Mouse (Mus musculus): Measurements from ENCODE around the gene Gm49320. TPM values are rescaled to one million over a fixed set of nuclear protein-coding genes. Genes with fewer than 3 reads are reported as not detected.

Gene Gm49320
- total RNA-seq, 1 experiment: not detected

DNA sequence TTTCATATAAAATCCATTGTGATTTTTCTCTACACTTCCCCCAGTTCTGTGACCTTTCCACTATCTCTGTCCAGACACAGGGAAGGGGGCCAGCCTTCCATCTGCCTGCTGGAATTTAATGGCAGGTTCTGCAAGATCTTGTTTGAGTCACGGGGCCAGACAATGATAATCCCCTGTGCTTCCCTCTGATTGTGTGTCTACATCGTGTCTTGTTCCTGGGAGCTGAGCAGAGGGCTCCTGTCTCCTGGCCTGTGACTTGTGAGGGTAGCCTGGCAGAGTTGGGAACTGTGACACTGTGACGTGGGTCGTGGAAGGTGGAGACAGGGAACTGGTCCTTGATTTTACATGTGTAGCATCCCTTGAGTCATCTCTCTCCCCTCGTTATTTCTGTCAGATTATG is 8.9 kb upstream of the Gm49320 start:
- Histone ChIP-seq H3K9ac (ENCODE audit: insufficient read depth, low read depth, low read length, poor library complexity, severe bottlenecking) (no peak overlapping the region), H3K4me1 (ENCODE audit: control insufficient read depth in 2 of 2, insufficient read depth in 2 of 2, low read length in 2 of 2, poor library complexity in 1 of 2) (peaks cover 0 to 9% of the 10 kb centered on the region in 2 experiments; a peak in 1 of 4 replicates), H3K9me3 (ENCODE audit: control insufficient read depth, insufficient read depth, low read depth, low read length) (no peaks in the 10 kb centered on the region), H3K36me3 (ENCODE audit: control insufficient read depth, insufficient read depth, low read length, poor library complexity, severe bottlenecking) (no peaks in the 10 kb centered on the region), H3K4me3 (ENCODE audit: insufficient read depth in 1 of 2, low read depth in 1 of 2, low read length in 2 of 2, poor library complexity in 1 of 2, severe bottlenecking in 1 of 2) (no peak overlapping the region), H3K27ac (ENCODE audit: insufficient read depth, low read depth, low read length, poor library complexity, severe bottlenecking) (no peak overlapping the region)
- DNase-seq (ENCODE audit: low read depth, low spot score): no peak
- TF ChIP-seq ZNF384 (IDR thresholded peaks at IDR 0.05; ENCODE audit: low read depth, low read length): no peak
- no peak for TF ChIP-seq HCFC1 (IDR thresholded peaks at IDR 0.05; ENCODE audit: borderline replicate concordance, insufficient read depth, low read length)
- no peak for TF ChIP-seq ZC3H11A (IDR thresholded peaks at IDR 0.05; ENCODE audit: borderline replicate concordance, low read depth, low read length)
- in situ Hi-C loops (cut with MboI; ENCODE audit: low sequenced_read_pairs in 2 of 2, unreplicated experiment in 2 of 2): no loop called here

DNA sequence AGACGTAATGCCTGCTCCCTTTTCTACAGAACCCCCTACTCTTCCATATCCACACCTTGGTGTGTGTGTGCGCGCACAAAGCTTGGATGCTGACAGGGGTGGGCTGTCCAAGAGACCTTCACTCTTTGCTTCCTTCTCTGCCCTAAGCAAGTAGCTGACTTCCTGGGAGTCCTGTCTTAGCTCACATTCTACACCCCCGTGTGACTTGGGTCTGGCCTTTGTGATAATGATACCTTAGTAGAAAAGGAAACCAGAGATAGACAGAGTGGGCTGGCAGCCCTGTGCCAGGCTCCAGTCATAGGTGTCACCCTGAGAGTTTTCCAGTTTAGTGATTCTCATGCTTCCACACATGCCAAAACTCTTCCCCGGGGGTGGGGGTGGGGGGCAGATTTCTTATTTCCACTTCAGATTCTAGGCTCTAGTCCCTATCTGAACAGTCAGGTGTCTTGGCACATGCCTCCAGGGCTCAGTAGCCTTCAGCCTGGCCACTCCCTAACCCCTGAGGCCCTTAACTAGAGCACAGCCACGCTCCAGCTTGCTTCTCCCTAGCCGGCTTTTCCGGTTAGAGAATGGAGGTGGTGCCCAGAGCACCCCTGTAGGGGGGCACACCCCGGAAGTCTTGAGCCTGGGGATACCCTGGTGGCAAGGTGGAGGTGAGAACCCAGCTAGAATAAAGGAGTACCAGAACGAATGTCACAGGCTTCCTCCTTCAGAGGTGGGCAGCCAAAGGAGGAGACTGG is 7.9 kb upstream of the Gm49320 start:
- TF ChIP-seq ZC3H11A (IDR thresholded peaks at IDR 0.05; ENCODE audit: borderline replicate concordance, low read depth, low read length): no peak
- no peak for TF ChIP-seq CHD2 (IDR thresholded peaks at IDR 0.05; ENCODE audit: low read depth, low read length)
- no peak for TF ChIP-seq ZNF384 (IDR thresholded peaks at IDR 0.05; ENCODE audit: low read depth, low read length)
- no peak for TF ChIP-seq HCFC1 (IDR thresholded peaks at IDR 0.05; ENCODE audit: borderline replicate concordance, insufficient read depth, low read length)
- TF ChIP-seq MAFK (IDR thresholded peaks at IDR 0.05; ENCODE audit: insufficient read depth, low read depth, low read length): no peak
- H3K36me3 ChIP-seq (ENCODE audit: control insufficient read depth, insufficient read depth, low read length, poor library complexity, severe bottlenecking): no peaks in the 10 kb centered on the region
- H3K4me3 ChIP-seq (ENCODE audit: insufficient read depth in 1 of 2, low read depth in 1 of 2, low read length in 2 of 2, poor library complexity in 1 of 2, severe bottlenecking in 1 of 2): no peak overlapping the region
- no peak for DNase-seq (ENCODE audit: low read depth, low spot score)
- H3K4me1 ChIP-seq (ENCODE audit: control insufficient read depth in 2 of 2, insufficient read depth in 2 of 2, low read length in 2 of 2, poor library complexity in 1 of 2): peaks cover 0 to 9% of the 10 kb centered on the region in 2 experiments; a peak in 1 of 4 replicates
- H3K9me3 ChIP-seq (ENCODE audit: control insufficient read depth, insufficient read depth, low read depth, low read length): no peaks in the 10 kb centered on the region
- in situ Hi-C loops (cut with MboI; ENCODE audit: low sequenced_read_pairs in 2 of 2, unreplicated experiment in 2 of 2): no loop called here
- H3K9ac ChIP-seq (ENCODE audit: insufficient read depth, low read depth, low read length, poor library complexity, severe bottlenecking): no peak overlapping the region
- no peak overlapping the region for H3K27ac ChIP-seq (ENCODE audit: insufficient read depth, low read depth, low read length, poor library complexity, severe bottlenecking)

DNA sequence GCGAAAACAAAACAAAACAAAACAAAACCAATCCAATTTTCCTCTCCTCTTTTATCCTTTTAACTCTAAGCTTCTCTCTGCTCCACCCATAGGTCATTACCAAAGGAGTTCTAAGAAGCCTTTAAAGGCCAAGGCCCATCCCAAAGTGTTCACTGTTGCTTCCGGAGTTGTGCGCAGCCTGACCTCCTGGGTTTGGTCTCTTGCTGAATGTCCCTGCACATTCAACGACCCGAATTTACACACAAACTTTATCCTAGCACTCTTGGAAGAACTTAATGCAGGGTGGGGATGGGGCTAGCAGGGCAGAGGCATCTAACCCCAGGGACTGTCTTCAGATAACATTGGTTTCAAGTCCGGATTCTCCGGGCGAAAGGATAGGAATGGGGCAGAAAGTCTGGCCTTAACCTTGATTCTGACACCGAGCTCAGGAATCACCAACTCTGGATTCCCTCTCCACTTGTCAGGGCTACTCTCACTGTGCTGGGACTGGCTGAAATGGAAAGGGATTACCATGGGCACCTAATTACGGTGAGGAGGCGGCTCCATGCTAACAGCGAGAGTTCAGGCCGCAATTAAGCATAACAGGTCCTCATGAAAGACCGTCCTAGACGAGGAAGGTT is 741 bp upstream of the Gm49320 start:
- TF ChIP-seq HCFC1 (IDR thresholded peaks at IDR 0.05; ENCODE audit: borderline replicate concordance, insufficient read depth, low read length): no peak
- TF ChIP-seq CHD2 (IDR thresholded peaks at IDR 0.05; ENCODE audit: low read depth, low read length): no peak

DNA sequence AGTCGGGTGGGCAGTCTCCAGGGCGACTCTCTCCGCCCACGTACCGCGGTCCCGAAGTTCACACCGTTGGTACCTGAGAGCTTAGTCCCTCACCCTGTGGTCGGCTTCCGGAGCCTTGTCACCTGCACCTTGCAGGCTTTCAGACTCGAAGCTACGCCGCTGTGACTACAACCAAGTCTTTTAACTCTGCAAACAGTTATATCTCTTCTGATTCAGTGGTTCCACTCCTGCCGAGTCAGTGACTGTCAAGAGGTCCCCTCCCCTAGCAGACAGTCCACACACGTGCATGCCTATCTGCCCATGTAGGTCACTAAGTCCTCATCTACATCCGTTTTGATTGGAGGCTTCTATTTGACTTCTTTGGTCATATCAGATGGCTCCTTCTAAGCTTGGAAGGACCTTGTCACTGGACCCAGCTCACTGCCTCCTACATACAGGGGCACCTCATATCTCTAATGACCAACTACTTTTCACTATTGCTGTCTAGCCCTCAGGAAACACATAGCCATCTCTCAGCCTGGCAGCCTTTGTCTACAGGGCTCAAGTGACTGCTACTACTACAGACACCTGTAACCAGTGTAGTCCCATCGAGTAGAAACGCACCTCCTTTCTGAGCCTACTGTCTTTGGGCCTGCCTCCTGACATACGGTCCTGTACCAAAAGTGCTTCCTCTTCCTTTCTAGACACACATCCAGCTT is 677 bp downstream of the Gm49320 start:
- Histone ChIP-seq H3K9me3 (ENCODE audit: control insufficient read depth, insufficient read depth, low read depth, low read length) (no peaks in the 10 kb centered on the region), H3K27ac (ENCODE audit: insufficient read depth, low read depth, low read length, poor library complexity, severe bottlenecking) (no peak overlapping the region), H3K4me3 (ENCODE audit: insufficient read depth in 1 of 2, low read depth in 1 of 2, low read length in 2 of 2, poor library complexity in 1 of 2, severe bottlenecking in 1 of 2) (peak overlapping the region; percentile 60 to 81), H3K4me1 (ENCODE audit: control insufficient read depth in 2 of 2, insufficient read depth in 2 of 2, low read length in 2 of 2, poor library complexity in 1 of 2) (peaks cover 0 to 2% of the 10 kb centered on the region in 2 experiments; a peak in 2 of 4 replicates), H3K36me3 (ENCODE audit: control insufficient read depth, insufficient read depth, low read length, poor library complexity, severe bottlenecking) (peaks cover 14% of the 10 kb centered on the region), H3K9ac (ENCODE audit: insufficient read depth, low read depth, low read length, poor library complexity, severe bottlenecking) (peak overlapping the region; percentile 92)
- TF ChIP-seq MAFK (IDR thresholded peaks at IDR 0.05; ENCODE audit: insufficient read depth, low read depth, low read length) (no peak), ZNF384 (IDR thresholded peaks at IDR 0.05; ENCODE audit: low read depth, low read length) (no peak)
- DNase-seq (ENCODE audit: low read depth, low spot score): no peak
- in situ Hi-C loops (cut with MboI; ENCODE audit: low sequenced_read_pairs in 2 of 2, unreplicated experiment in 2 of 2): no loop called here

More for the DNA sequence above, 741 bp upstream of the Gm49320 start:
- Histone ChIP-seq H3K9ac (ENCODE audit: insufficient read depth, low read depth, low read length, poor library complexity, severe bottlenecking) (peak overlapping the region; percentile 85), H3K27ac (ENCODE audit: insufficient read depth, low read depth, low read length, poor library complexity, severe bottlenecking) (peak overlapping the region; percentile 68), H3K4me3 (ENCODE audit: insufficient read depth in 1 of 2, low read depth in 1 of 2, low read length in 2 of 2, poor library complexity in 1 of 2, severe bottlenecking in 1 of 2) (peak overlapping the region; percentile 64 to 67), H3K4me1 (ENCODE audit: control insufficient read depth in 2 of 2, insufficient read depth in 2 of 2, low read length in 2 of 2, poor library complexity in 1 of 2) (peaks cover 0 to 2% of the 10 kb centered on the region in 2 experiments; a peak in 2 of 4 replicates), H3K9me3 (ENCODE audit: control insufficient read depth, insufficient read depth, low read depth, low read length) (no peaks in the 10 kb centered on the region), H3K36me3 (ENCODE audit: control insufficient read depth, insufficient read depth, low read length, poor library complexity, severe bottlenecking) (no peaks in the 10 kb centered on the region)
- in situ Hi-C loops (cut with MboI; ENCODE audit: low sequenced_read_pairs in 2 of 2, unreplicated experiment in 2 of 2): no loop called here
- DNase-seq (ENCODE audit: low read depth, low spot score): no peak
